Mouse (Mus musculus) fat pad, adult 2 months (tissue): Measurements from ENCODE around the gene Gstp1.
"Not testable (repeated sequence)": the region's sequence is repeated elsewhere in the genome, so short reads cannot be mapped to it uniquely, and the experiment has no call there.

Experiments
- DNase-seq: peaks from one replicate; pipeline ENCODE4 v3.0.0-alpha.2; 2011; ENCODE audit warnings: low read depth, low spot score; ENCODE audit errors: extremely low read depth

Gstp1 gene

DNA sequence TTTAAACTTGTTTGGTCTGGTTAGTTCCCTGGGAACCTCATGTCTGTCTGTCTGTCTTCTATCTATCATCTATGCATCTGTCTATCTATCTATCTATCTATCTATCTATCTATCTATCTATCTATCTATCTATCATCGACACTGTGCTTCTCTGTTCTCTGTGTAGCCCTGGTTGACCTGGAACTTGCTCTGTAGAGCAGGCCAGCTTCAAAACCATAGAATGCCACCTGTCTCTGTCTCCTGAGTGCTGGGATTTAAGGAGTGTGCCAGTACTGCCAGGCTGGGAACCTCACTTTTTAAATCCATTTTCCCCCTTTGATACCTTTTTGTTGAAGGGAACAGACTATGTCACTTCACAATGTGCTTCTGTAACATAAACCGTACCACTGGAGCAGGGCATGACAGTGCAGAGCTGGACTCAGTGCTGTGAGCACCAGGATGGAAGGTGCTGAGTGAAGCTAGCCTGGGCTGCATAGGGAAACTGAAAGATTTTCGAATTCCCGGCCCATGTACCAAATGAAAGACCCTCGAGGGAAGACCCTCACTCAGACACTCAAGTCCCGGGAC, 23.2 kb upstream of the Gstp1 start:
- DNase-seq: no peak

GRCm38 (mm10) chr19:4060044-4060898, 22.5 kb upstream of the Gstp1 start:
- DNase-seq: not testable (repeated sequence)

DNA sequence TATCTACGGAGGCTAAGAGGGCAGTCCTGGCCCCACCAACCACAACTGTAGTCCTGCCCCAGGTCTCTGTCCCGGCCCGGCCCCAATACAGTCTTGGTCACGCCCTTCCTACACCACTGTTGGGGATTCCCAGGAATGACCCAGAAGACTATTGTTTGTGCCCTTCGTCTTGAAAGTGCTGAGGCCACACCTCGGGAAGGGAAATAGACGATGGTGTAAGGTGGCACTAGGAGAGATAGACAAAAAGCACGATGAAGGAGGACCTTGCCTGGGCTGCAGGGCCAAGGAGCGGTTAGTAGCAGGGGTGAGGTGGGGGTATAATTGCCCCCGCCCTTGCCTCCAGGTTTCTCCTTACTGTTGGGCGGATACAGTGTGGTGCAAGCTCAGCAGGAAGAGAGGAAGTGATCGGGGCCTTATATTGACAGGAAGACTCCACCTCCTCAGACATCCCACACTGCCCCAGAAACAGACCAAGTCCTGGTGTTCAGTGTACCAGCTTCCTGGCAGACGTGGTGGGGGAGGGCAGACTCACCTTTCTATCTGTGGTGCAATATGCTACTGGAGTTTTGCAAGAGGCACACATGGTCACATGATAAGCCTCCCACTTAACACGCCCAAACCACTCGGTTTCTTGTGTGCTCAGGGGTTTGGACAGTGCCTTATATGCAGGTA, 21.4 kb upstream of the Gstp1 start, which contains the start of gene Gstp3:
Gene Gstp3 (minus strand): TSS at position 501 of the 672 bp plus-strand sequence.
- peak; percentile 69 for DNase-seq

GRCm38 (mm10) chr19:4058581-4058980, 20.8 kb upstream of the Gstp1 start:
- DNase-seq: no peak

GRCm38 (mm10) chr19:4057962-4058361, 20.2 kb upstream of the Gstp1 start:
- DNase-seq: no peak

GRCm38 (mm10) chr19:4057389-4057788, 19.6 kb upstream of the Gstp1 start:
- DNase-seq: no peak

DNA sequence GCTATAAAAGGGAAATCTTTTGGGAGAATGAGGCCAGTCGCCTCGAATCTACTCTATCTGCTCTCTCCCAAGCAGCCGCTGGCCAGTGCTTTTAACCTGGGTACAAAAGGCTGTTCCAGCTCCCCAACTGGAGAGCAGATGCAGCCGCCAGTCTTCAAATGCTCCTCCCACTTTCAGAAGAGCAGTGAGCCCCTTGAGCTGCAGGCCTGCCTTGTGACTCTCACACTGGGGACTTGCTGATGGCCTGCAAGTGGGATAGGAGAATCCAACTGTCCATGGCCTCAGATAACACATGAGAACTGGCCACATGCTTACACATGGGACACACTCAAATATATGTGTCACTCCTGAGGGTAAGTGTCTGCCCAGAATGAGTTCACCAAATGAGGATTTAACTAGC, 18.9 kb upstream of the Gstp1 start:
- no peak for DNase-seq

DNA sequence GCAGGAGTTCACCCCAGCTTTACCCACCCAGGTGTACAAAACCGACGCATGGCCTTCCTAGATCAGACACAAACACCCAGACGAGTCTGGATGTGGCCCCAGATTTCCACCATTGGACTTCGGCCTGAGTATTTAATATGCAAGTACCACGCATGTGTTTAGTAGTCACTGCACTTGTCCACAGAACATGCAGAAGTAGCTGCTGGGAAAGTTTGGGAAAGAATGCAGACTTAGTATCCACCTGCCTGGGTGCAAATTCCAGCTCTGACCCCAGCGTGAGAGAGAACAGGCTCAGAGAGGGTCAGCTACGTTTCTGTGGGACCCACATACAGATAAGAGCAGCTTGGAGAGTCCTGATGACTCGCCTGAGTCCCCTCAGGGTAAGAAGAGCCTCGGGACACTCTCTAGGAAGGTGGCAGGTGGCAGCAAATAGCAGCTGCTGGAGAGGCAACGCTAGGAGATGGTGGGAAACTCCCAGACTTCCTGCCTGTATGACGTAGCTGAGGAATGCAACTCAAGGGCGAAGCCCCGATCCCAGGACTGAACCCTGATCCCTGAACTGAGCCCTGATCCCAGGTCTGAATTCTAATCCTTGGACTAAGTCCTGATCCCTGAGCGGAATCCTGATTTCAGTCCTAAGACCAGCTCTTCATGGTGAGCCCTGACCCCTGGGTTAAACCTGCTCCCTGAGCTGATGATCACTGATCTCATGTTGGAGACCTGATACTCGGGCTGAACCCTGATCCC, 18.3 kb upstream of the Gstp1 start:
- no peak for DNase-seq

- DNase-seq: no peak
These were observed 17.6 kb upstream of the Gstp1 start for GRCm38 (mm10) chr19:4055216-4055946.

DNA sequence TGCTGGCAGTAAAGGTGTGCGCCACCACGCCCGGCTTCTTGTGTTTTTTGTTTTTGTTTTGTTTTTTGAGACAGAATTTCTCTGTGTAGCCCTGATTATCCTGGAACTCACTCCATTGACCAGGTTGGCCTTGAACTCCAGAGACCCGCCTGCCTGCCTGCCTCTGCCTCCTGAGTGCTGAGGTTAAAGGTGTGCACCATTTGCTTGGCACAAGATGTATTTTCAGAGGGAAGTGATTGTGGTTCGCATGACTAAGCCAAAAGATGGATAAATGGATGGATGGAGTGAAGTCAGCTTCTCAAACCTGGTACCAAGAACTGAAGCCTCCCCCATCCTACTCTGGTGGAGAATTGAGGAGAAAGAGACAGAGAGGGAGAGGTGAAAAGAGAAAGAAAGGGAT, 16.8 kb upstream of the Gstp1 start:
- DNase-seq: no peak

DNA sequence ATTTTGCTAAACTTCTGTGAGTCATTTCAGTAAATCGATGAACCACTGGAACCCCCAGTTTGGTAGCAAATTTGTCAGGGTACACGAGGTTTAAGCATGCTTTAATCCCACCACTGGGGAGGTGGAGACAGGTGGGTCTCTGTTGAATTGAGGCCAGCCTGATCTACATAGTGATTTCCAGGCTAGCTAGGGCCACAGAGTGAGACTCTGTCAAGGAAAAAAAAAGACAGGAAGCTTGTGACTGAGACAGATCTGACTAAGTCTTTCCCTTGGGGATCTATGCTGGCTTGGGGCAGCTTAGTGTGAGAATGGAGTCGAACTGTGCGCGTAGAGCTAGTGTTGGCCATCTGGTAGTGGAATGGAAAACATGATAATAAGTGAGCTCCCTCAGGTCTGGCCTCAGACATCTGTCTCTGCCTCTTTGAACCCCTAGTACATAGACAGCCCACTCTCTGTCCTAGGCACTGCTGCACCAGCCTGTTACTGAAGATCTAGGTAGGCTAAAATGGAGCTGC, 14.8 kb upstream of the Gstp1 start:
- DNase-seq: no peak

GRCm38 (mm10) chr19:4051741-4052515, 14.1 kb upstream of the Gstp1 start:
- DNase-seq: no peak

DNA sequence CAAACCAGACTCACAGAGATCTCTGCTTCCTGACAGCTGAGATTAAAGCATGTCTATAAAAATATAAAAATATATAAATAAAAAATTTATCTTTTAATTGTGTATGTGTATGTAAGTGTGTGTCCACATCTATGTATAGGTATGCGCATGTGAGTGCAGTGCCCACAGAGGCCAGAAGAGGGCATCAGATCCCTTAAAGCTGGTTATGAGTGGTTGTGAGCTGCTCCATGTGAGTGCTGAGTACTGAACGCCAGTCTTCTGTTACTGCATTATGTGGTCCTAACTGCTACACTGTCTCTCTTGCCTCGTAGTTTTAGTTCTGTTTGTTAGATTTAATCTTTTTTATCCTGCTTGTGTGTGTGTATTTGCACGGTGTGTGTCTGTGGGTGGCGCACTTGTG, 13.2 kb upstream of the Gstp1 start:
- DNase-seq: no peak

- DNase-seq: not testable (repeated sequence)
These were observed 11.3 kb upstream of the Gstp1 start for GRCm38 (mm10) chr19:4049069-4049468.

GRCm38 (mm10) chr19:4047859-4048258, 10.1 kb upstream of the Gstp1 start:
- DNase-seq: peak; percentile 45

DNA sequence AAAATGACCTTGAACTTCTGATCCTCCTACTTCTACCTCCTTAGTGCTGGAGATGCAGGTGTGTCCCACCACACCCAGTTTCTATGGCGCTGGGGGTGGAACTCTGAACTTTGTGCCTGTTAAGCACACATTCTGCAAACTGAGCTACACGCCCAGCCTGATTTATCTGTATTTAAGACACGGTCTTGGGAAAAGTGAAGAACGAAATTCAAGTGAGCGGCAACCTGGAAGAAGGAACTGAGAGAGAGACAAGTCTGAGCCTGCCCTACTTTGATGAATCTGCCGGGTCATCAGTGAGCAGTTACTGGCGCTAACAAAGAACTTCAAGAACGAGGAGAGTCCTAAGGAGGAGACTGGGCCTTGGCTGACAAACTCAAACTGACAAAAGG, 9.1 kb upstream of the Gstp1 start:
- no peak for DNase-seq

GRCm38 (mm10) chr19:4045966-4046865, 8.4 kb upstream of the Gstp1 start, which contains the start of gene Gstp2:
Gene Gstp2 (minus strand): TSS chr19:4046023.
- DNase-seq: peak; percentile 83

DNA sequence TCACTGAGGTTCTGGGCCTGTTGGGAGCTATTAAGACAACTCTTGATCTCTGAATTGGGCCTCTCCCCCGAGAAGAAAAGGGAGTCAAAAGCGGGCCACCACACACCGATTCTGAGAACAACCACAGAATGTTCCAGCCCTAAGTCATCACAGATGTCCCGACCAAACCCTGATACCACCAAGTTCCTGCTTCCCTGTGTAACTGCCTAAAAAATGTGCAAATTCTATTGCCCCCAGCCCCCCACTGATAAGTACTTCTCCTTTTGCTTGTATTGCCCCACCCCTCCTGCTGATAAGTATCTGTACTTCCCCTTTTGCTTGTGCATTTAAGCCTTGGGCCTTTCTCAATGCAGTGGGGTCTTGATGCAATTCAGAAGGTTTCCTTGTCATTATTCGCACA, 6.3 kb upstream of the Gstp1 start:
- not testable (repeated sequence) for DNase-seq
